Comparison of ENCODE assay signal across 15 mouse cellular contexts in the genomic region with DNA sequence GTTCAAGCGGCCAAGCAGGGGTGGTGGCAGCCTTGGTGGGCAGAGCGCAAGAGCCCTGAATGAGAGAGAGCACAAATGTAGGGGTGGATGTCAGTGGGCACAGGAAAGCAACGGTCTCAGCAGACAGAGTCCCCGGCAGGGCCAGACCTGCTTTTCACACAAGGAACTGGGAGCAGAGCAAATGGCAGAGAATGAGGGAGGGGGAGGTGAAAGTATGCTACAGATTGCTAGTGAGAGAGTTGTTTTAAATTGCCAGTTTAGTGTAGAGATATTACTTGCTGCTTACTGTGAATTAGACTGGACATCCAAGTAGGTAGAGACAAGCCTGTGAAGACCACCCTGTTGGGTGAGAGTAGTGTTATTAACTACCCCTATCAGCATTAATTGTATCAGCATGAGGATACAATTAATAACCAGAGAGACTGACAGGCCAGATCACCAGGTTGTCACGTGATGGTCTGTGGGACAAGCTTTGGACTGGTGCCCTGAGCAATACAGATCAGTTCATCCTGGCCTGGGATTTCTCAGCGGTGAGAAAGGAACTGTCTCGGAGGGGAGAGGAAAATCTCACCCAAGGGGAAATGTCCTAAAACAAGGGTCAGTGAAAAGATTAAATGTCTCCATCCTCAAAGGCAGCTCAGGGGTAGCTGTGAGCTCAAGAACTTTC. TPM values are rescaled to one million over a fixed set of nuclear protein-coding genes. Genes with fewer than 3 reads are reported as not detected.
A peak's percentile ranks its signal among the peaks of the same experiment; 100 is the strongest.
DNase-seq lines count a peak whose midpoint lies in the region; ATAC-seq lines count a peak whose summit lies in the region.
"Had no signal": no experiment of that assay in that cellular context is flagged by ENCODE, and none has a peak within 500 bp of the region (broad histone marks: within the 10 kb centered on the region; RNA-seq: fewer than 3 reads in every experiment).

No protein-coding gene starts in this region.

- ATAC-seq in heart, embryonic 12.5 days (ENCODE audit: insufficient number of reproducible peaks, low FRiP score): no peak
- ATAC-seq: lung, postnatal 0 days had no signal

- no peak overlapping the region for H3K4me3 ChIP-seq in heart, embryonic 12.5 days
- H3K4me3 ChIP-seq: forebrain, embryonic 12.5 days; midbrain, embryonic 12.5 days; neural tube, embryonic 15.5 days had no signal

- 39% methylated on average over 7 of the region's 7 CpGs for WGBS in heart, embryonic 12.5 days

- H3K4me1 ChIP-seq in heart, embryonic 12.5 days (replicated peaks): peaks cover 10% of the 10 kb centered on the region
- H3K4me1 ChIP-seq: midbrain, embryonic 12.5 days had no signal

- H3K9me3 ChIP-seq in heart, embryonic 12.5 days (replicated peaks): no peaks in the 10 kb centered on the region
- H3K9me3 ChIP-seq: forebrain, embryonic 12.5 days; G1E; midbrain, embryonic 12.5 days; neural tube, embryonic 15.5 days had no signal

- peaks cover 8% of the 10 kb centered on the region; the same call in 1 of the 2 replicates for H3K27me3 ChIP-seq in heart, embryonic 12.5 days (replicated peaks)
- H3K27me3 ChIP-seq: neural tube, embryonic 15.5 days had no signal

- no peak overlapping the region for H3K9ac ChIP-seq in heart, embryonic 12.5 days
- H3K9ac ChIP-seq: forebrain, embryonic 12.5 days; midbrain, embryonic 12.5 days; neural tube, embryonic 15.5 days had no signal

- peak; percentile 12 for DNase-seq in kidney, adult 18-20 months
- no peak for DNase-seq in kidney, adult 9 months
- peak; percentile 13 for DNase-seq in thymus, postnatal 14 days
- no peak for DNase-seq in thymus, adult 18-20 months
- DNase-seq in NIH3T3 (ENCODE audit: low read depth): peak; percentile 35
- DNase-seq in layer of hippocampus, postnatal 25 days (ENCODE audit: extremely low spot score in 1 of 2, low spot score in 1 of 2): peak; percentile 17 to 37
- DNase-seq in left cerebral cortex, adult 8-10 months (ENCODE audit: low spot score in 2 of 2): no peak
- DNase-seq: adrenal gland, postnatal 36 days; cerebellum, adult 2 months had no signal

- H3K27ac ChIP-seq in heart, embryonic 12.5 days (ENCODE audit: poor library complexity, severe bottlenecking): no peak overlapping the region
- H3K27ac ChIP-seq: forebrain, embryonic 12.5 days; midbrain, embryonic 12.5 days; neural tube, embryonic 15.5 days had no signal

- no peak overlapping the region for H3K4me2 ChIP-seq in heart, embryonic 12.5 days
- H3K4me2 ChIP-seq: forebrain, embryonic 12.5 days; midbrain, embryonic 12.5 days; neural tube, embryonic 15.5 days had no signal

- H3K36me3 ChIP-seq in heart, embryonic 12.5 days: no peaks in the 10 kb centered on the region
- H3K36me3 ChIP-seq: forebrain, embryonic 12.5 days; G1E; midbrain, embryonic 12.5 days; neural tube, embryonic 15.5 days had no signal

RNA-seq across cellular contexts. Expression of gene Lrp11, which starts 6.6 kb away (rescaled TPM):
- total RNA-seq in layer of hippocampus, postnatal 25 days (2021): 100 to 1,000 TPM; 190 to 207 TPM
- 3.2 and 3.9 TPM in 2 replicates for polyA plus RNA-seq in heart, embryonic 12.5 days (2016; fragmentation: Nextera tagmentation; extraction: Ambion mirVana)
- total RNA-seq in left cerebral cortex, adult 8-10 months (2022): 100 to 1,000 TPM; 133 to 153 (median 140) TPM

Comparison
In these comparisons a context has a peak if more than half of its experiments do, and no peak if none do; other contexts are left out.
1. DNase-seq: peak in kidney, adult 18-20 months (single experiment), thymus, postnatal 14 days (single experiment), NIH3T3 (single experiment) and layer of hippocampus, postnatal 25 days (2 of 2); none in kidney, adult 9 months (single experiment), thymus, adult 18-20 months (0 of 2) and left cerebral cortex, adult 8-10 months (0 of 2).